Mouse (Mus musculus): ENCODE data around the gene Acin1. TPM values are rescaled to one million over a fixed set of nuclear protein-coding genes. Genes with fewer than 3 reads are reported as not detected.

Gene Acin1
- polyA plus RNA-seq, 1 experiment = 129 TPM

DNA sequence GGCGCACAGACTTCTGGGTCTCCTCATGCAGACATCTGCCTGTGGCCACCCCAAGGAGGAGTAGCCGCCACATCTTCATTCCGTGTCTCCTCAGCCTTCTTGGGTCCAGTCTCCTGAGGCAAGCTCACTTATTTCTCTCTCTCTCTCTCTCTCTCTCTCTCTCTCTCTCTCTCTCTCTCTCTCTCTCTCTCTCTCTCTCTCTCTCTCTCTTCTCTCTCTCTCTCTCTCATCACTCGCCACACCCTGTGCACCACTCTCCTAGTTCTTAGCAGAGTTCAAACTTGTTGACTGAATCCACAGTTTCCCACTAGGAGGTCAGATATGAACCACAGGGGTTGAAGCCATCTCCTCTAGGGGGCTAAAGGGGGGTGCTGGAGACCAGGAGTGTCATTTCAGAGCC, 12.0 kb upstream of the Acin1 start, which contains the start of gene Gm29776:
TSS of gene Gm29776 (minus strand) at position 101 of the 400 bp plus-strand sequence.
- DNase-seq (ENCODE audit: low spot score) = no peak

- DNase-seq (ENCODE audit: low spot score) = no peak
Observed at GRCm38 (mm10) chr14:54696752-54697151, 10.0 kb upstream of the Acin1 start.

DNA sequence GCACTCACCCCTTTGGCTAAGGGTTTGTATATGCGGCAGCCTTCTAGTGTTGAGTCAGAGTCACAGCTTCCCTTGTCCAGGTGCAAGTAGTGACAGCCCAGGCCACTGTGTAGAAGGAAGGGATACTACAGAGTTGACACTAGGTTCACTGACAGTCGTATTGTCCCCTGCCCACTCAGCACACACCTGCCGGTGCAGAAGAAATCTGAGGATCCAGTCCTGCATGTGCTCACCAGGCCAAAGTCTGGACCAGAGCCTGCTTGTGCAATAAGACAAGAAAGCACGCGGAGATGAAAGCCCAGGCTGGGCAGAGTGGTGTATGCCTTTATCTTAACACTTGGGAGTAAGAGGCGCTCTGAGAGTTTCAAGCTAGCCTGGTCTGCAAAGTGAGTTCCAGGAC, 8.3 kb upstream of the Acin1 start:
- no peak for DNase-seq (ENCODE audit: low spot score)

DNA sequence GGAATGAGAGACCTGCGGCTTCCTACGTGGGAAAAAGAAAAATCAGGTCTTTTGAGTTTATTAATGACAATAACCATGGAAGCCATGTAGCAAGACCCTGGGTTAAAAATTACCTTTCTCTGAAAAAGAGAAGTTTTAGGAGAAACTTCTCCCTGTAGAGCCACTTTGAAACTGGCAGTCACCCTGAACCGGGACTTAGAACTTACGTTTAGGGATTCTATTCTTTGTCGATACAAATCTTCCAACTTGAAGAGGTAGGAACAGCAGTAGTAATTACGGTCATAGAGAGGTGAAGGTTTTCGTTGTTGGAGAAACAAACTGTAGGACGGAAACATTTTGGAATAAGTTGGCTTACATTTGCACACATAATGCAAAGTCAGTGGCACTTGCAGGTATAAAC, 520 bp upstream of the Acin1 start:
- no peak for DNase-seq (ENCODE audit: low spot score)

DNA sequence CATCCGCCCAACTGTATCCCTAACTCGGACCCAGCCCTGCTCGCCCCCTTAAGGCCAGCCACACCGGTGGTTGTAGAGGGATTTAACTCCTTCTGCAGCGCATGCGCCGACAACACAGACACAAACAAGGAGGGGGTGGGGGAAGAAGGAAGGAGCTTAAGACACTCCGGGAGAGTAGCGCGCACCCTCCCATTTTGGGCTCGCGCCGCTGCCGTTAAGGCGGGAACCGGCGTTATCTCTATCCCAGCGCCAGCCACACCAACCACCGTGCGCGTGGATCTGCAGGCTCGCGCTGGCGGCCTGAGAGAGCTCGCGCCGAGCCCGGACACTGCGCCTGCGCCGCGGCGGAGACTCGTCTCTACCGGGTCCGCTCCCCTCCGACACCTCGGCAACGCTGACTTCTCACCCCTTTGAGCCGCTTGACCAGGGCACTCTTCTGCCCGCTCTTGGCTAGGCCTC, 639 bp downstream of the Acin1 start, which contains the start of gene 1700123O20Rik:
TSS of gene 1700123O20Rik (plus strand) at position 154 of the 459 bp plus-strand sequence.
- no peak for DNase-seq (ENCODE audit: low spot score)

DNA sequence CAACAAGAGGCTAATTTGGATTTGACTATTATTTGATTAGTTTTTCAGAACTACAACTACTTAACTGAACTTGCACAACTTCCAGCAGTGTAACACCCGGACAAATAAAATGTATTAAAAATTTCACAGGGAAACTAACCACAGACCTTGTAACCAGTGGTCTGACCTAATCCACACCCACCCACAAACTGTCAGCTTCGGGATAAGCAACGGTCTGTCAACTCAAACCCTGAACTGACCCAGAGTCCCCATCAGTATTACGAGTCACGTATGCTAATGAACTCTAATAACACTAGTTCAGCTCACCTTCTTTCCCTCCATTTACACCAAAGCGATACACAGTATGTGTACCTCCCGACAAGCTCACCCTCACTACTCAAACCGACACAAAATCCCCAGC, 1.3 kb downstream of the Acin1 start:
- DNase-seq (ENCODE audit: low spot score) = no peak

- DNase-seq (ENCODE audit: low spot score) = no peak
Observed at GRCm38 (mm10) chr14:54682396-54682795, 4.3 kb downstream of the Acin1 start.

DNA sequence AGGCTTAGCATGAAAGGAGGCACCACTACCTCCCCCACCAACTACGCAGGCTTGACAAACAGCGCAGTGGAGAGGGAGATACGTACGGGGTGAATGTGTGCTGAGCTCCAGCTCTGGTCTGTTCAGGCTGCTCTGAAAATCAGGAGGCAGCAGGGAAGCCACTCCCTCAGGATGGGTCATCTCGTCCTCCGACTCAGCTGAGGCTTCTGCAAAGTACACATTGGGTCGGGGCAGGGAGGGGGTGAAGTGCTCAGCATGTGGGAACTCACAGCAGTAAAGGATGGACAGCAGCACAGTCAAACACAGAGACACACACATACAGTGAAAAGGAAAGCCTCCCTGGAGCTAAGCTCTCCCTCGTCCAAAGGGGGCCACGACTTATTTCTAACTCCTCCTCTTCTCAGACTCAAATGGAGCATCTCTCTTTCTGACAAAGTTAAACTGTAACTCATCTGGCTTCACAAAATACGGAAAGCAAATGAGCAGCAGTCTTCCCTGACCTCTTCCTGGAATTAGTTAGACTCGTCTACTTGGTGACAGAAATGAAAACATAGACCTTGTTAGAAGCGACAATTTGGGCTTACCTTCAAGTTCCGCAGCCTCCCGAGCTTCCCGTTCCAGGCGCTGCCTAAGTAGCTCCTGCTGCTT, 8.0 kb downstream of the Acin1 start:
- DNase-seq (ENCODE audit: low spot score) = no peak

DNA sequence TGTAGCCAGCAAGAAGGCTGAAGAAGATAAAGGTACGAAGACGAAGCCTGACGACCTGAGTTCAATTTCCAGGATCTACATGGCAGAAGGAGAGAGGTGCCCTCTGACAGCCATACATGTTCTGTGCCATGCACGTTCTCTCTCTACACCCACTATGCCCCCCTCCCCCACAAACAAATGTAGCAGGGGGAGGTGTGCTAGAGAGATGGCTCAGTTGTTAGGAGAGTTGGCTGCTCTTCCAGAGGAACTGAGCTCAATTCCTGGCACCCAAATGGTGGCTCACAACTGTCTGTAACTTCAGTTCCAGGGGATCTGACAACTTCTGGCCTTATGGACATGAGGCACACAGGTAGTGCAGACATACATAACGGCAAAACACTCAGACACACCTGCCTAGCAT, 10.4 kb downstream of the Acin1 start:
- no peak for DNase-seq (ENCODE audit: low spot score)

DNA sequence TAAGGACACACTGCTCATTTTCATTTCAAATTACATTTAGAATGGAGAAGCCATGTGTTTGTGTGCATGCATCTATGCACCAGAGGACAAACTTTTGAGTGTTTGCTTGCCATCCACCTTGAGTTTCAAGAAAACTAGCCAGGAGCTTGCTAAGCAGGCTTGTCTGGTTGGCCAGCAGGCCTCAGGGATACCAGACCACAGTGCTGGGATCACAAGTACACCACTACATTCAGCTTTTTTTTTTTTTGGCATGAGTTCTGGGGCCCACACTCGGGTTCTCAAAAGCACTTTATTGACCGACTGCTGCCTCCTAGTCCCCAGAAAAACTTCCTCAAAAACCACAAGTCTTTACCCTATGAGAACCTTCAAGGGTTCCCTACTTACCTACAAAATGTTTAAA, 12.4 kb downstream of the Acin1 start:
- DNase-seq (ENCODE audit: low spot score) = no peak

GRCm38 (mm10) chr14:54669381-54669780, 17.4 kb downstream of the Acin1 start:
- DNase-seq (ENCODE audit: low spot score) = no peak

DNA sequence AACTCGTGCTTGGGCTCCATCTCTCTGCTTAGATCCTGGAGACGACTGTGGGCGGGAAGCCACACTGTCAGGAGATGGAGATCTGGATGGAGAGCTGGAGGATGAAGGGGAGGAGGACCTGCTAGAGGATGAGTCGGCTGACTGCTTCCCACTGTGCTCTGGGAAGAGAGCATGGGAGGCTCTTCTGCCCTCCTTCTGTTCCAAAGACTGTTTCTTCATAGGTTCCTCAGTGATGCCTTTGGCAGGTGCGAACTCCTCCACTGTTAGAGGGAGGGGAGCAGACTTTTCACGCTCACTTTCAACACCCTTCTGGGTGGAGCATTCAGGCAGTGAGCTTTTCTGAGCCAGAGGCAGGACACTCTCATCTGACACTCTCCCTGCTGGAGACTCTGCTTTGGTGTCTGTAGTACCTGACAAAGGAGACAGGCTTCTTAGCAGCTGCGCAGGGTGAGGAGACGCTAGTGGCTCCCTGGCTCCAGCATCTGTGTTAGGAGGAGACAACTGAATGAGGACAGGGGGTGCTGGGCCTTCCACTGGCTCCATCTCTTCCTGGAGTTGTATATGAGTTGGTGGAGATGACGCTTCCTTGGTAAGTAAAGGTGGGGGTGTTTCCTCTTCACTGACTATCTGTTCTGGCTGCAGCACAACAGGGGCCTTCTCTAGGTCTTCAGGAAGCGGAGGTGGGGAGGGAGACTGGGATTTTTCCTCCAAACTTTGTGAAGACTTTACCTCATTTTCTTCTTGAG, 22.1 kb downstream of the Acin1 start:
- DNase-seq (ENCODE audit: low spot score) = no peak

DNA sequence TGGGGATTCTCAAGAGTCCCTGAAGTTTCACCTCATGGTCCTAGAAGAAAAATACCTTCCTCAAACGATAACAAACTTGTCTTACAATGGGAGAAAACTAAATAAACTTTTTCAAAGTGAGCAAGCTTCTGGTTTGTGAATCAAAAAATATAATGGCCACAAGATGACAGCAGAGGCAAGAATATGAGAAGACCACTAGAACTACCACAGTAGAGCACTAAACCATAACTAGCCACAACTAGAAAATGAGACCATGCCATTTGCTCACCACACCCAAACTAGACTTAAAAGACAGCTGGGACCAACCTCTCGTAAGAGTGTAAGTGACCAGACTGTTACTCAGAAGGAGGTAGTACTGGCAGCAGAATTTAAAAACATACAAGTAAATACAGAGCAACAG, 26.7 kb downstream of the Acin1 start:
- no peak for DNase-seq (ENCODE audit: low spot score)

DNA sequence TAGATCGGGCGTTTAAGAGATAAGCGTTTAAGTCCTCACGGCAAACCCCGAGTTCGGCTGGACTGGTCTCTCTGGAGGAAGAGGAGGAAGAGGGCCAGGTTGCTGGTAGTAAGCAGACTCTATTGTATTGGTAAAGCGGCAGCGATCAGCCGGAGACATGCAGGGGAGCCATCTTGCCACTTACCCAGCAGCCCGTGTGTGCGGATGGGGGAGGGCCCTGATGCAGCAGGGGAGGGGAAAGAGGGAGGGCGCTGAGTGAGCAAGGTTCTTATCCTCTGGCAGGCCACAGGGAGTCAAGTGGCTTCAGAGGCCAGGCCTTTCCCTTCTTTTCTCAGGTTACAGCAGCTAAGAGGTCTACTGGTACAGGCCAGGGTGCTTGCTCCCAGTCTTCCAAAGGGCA, 33.2 kb downstream of the Acin1 start:
- DNase-seq (ENCODE audit: low spot score) = peak; percentile 55

- DNase-seq (ENCODE audit: low spot score) = no peak
Observed at GRCm38 (mm10) chr14:54652787-54653186, 33.9 kb downstream of the Acin1 start.

DNA sequence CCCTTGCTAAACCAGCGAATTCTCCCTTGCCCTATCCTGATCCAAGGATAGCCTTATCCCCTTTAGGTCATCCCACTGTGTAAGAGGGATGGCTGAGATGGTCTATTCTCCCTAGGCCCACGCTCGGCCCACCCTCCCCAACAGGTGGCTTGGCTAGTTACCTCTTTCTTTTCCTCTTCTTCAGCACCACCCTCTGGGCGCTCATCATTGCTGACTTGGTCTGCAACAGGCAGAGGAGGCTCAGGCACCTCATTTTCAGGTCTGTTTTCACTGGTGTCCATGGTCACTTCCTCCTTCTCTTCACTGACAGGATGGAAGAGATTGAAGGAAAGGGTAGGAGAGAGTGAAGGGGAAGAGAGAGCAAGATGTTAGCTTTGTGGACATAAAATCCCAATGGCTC, 35.2 kb downstream of the Acin1 start:
- DNase-seq (ENCODE audit: low spot score) = no peak

DNA sequence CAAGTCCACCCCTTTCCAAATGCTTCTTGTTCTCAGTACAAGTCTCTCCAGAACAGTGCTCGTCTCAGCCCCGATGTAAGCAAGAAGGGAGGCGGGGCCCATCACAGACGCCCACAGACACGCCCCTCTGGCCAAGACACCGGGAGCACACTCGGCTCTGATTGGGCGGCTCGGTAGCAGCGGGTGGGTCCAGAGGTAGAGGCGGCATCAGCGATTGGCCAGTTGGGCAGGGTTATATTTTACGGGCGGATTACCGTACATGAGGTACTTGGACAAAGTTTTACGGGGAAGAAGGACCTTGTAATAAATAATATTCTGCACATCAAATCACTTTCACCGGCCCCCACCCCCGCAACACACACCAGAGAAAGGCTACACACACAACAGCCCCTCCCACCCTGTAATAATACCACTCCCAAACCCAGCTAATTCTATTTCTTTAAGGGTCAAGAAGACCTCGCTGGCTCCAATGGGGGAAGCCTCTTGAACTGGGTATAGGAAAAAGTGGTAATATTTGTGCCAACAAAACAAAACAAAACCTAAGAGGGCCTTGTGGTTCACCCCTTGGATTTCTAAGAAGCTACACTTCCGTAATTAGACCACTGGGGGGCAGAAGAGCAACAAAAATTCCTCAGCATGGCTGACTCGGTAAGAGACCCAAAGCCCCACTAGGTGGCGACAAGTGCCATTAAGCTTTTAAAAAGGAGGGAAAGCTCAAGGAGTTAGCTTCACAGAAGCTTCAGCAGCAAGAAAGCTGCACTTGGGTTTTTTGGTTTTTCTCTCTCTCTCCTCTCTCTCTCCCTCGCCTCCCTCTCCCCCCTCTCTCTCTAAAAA, 35.9 kb downstream of the Acin1 start:
- DNase-seq (ENCODE audit: low spot score) = no peak

GRCm38 (mm10) chr14:54647900-54648299, 38.8 kb downstream of the Acin1 start:
- no peak for DNase-seq (ENCODE audit: low spot score)

- no peak for DNase-seq (ENCODE audit: low spot score)
Observed at GRCm38 (mm10) chr14:54646898-54647636, 39.7 kb downstream of the Acin1 start.

DNA sequence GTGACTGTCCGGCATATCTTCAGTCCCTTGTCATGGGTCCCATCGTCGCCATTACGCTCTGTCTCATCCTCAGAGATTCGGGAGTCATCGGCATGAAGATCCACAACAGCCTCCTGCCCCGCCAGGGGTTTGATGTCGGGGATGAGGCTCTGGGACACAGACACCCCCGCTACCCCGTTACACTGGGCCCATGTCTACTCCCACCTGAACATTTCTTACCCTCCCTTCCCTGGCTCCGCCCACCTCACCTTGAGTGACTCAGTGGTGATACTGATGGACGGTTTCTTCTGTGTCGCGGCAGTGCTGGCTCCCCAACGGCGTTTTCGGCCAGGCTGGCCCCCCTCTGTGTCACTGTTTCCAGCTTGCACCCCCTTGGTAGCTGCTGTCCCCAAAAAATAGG, 40.3 kb downstream of the Acin1 start:
- DNase-seq (ENCODE audit: low spot score) = no peak

GRCm38 (mm10) chr14:54644294-54644693, 42.4 kb downstream of the Acin1 start:
- DNase-seq (ENCODE audit: low spot score) = no peak

- DNase-seq (ENCODE audit: low spot score) = no peak
Observed at GRCm38 (mm10) chr14:54643011-54643410, 43.7 kb downstream of the Acin1 start.

Data from urinary bladder, adult 2 months (tissue).